Mouse (Mus musculus) kidney, embryonic 16.5 days (tissue): ENCODE results near the gene Phf23. TPM values are rescaled to one million over a fixed set of nuclear protein-coding genes. Genes with fewer than 3 reads are reported as not detected.

Experiments used
- ATAC-seq: fragments of 200-750 bp; cut with Nextera tagmentation; 2 replicates; pipeline ENCODE4 v1.8.0; 2017; ENCODE audit warnings: moderate TSS enrichment; ENCODE audit not compliant: low FRiP score, low TSS enrichment
- H3K27ac ChIP-seq: fragments of 300-500 bp; sonication (generic); 2 replicates; pipeline ENCODE4 v1.5.1; 2014; ENCODE audit warnings: low read length
- H3K27me3 ChIP-seq: fragments of 300-500 bp; sonication (generic); 2 replicates; pipeline ENCODE4 v1.6.1; 2014; ENCODE audit warnings: low read length, control low read depth, mixed read lengths; ENCODE audit not compliant: insufficient read depth
- H3K36me3 ChIP-seq: fragments of 300-500 bp; sonication (generic); 2 replicates; pipeline ENCODE4 v1.6.1; 2014; ENCODE audit warnings: low read length, control low read depth, mixed read lengths; ENCODE audit not compliant: insufficient read depth
- H3K4me1 ChIP-seq: fragments of 300-500 bp; sonication (generic); 2 replicates; pipeline ENCODE4 v1.6.1; 2014; ENCODE audit warnings: low read length, control low read depth, mixed read lengths; ENCODE audit not compliant: insufficient read depth
- H3K4me2 ChIP-seq: fragments of 300-500 bp; sonication (generic); replicated peaks from 2 replicates; pipeline ENCODE4 v1.6.1; 2014; ENCODE audit warnings: low read depth, low read length
- H3K4me3 ChIP-seq: fragments of 300-500 bp; sonication (generic); 2 replicates; pipeline ENCODE4 v1.5.1; 2014; ENCODE audit warnings: mild to moderate bottlenecking, low read length
- H3K9ac ChIP-seq: fragments of 300-500 bp; sonication (generic); replicated peaks from 2 replicates; pipeline ENCODE4 v1.6.1; 2014; ENCODE audit warnings: low read length
- H3K9me3 ChIP-seq: fragments of 300-500 bp; sonication (generic); 2 replicates; pipeline ENCODE4 v1.6.1; 2016; ENCODE audit warnings: low read length, control low read depth
- WGBS: fragments of 180-500 bp; shearing (Covaris S2); extraction: QIAGEN DNeasy Blood & Tissue Kit; methylation state at CpG from one replicate; pipeline ENCODE4 v1.1.7; 2014; 5-methylcytosine and 5-hydroxymethylcytosine counted together
- polyA plus RNA-seq: library from polyadenylated mRNA; unstranded; fragments of >200 nt; fragmentation: Nextera tagmentation; extraction: Ambion mirVana; gene quantifications from 2 replicates; pipeline ENCODE4 v1.2.1, GENCODE M21; 2015

The Phf23 gene
- polyA plus RNA-seq, 1 experiment from 2014 or later: 74.5 TPM

DNA sequence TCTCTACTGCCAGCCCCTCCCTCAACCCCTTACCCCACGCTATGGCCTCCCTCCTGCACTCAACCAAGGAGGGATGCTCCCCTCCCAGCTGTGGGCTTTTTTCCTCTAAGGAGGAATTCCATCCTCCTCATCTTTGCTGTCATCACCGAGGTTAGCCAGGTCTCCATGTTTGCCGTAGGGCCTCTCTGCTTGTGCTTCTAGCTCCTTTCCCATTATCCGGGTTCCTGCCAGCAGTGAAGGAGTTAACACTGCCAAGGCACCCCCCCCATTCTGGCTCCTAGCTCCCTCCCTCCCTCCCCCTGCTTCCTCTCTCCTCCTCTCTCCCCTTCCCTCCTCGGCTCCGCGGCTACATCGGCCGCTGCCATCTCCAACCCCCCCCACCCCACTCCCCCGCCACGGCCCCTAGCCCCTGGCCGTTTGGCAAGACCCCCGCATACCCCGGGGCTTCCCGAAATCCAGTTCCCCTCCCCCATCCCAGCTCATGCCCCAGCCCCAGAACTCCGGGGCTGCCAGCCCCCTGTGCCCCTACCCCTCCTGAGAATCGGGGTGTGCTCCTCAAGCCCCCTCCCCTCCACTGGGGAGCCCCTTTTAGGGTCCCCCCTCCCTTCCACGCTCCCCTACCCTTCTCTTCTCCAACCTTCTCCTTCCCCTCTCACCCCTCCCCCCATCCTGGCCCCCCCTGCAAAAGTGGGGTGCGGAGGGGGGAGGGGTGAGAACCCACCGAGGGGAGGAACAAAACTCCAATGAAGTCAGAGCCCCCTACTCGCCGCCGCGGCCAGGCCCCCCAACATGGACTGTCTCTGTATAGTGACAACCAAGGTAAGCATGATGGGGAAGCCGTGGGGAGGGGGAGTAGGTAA, 22.8 kb downstream of the Phf23 start:
- H3K4me3 ChIP-seq: peak overlapping the region; percentile 74
- peaks cover 3% of the 10 kb centered on the region; the same call in 1 of the 2 replicates for H3K36me3 ChIP-seq
- no peak for ATAC-seq
- H3K27me3 ChIP-seq: no peaks in the 10 kb centered on the region
- H3K4me2 ChIP-seq: peak overlapping the region; percentile 94
- peak overlapping the region; percentile 85 for H3K9ac ChIP-seq
- WGBS: under 1% methylated on average over 22 of the region's 25 CpGs
- H3K9me3 ChIP-seq: no peaks in the 10 kb centered on the region
- peaks cover 56% of the 10 kb centered on the region for H3K4me1 ChIP-seq
- peak overlapping the region; percentile 88 for H3K27ac ChIP-seq

DNA sequence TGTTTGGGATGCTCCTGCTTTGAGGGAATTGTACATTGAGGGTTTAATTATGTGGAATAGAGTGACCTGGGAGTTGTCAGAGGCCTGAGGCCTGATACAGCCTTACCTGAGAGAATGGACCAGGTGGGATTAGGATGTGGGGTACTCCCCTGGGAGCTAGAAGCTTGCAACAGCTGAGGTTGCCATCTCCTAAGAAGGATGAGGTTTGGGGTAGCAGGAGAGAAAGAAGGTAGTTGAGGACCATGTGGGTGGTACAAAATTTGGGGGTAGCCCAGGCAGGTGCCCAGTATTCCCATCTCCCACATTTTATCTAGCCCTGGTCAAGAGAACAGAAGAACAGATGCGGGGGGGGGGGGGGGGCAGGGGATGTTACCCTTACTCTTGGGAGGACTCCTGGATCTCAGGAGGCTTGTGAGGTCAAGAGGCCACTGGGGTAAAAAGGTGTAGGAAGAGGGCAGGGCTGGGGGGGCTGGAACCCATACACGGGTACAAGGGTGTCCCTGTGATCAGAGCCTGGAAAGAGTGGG, 24.0 kb downstream of the Phf23 start:
- Histone ChIP-seq H3K36me3 (no peaks in the 10 kb centered on the region), H3K4me2 (peak overlapping the region; percentile 94), H3K4me1 (peaks cover 58% of the 10 kb centered on the region), H3K27ac (peak overlapping the region; percentile 88), H3K9ac (peak overlapping the region; percentile 85), H3K9me3 (no peaks in the 10 kb centered on the region), H3K4me3 (peak overlapping the region; percentile 74), H3K27me3 (no peaks in the 10 kb centered on the region)
- 0% methylated on average over 1 of the region's 2 CpGs for WGBS
- no peak for ATAC-seq

DNA sequence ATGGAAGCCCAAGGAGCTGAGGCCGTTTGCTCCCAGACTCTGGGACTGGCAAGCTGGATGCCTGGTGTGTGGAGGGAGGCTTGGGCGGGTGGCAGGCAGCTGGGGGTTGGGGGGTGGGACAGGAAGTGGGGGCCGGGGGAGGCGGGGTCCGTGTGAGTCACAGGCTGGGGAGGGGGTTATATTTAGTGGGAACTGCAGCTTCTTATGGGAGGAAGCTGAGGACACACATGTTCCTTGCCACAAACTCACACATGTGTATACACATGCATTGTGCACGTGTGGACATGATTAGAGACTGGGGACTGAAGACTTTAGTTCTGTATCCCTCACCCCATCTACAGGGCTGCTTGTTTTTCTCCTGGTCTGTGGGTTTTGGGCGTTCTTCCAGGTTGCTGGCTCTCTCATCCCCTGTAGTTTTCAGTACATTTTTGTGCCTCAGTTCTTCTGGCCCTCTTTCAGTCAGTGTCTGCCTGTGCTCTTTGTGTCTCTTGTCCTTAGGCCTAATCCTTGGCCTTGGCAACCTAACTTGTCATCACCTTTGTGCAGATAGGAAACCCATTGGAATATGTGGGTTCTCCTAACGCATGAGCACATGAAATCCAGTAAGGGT, 24.6 kb downstream of the Phf23 start:
- no peaks in the 10 kb centered on the region for H3K27me3 ChIP-seq
- H3K4me1 ChIP-seq: peaks cover 53% of the 10 kb centered on the region
- H3K9ac ChIP-seq: peak overlapping the region; percentile 85
- H3K36me3 ChIP-seq: no peaks in the 10 kb centered on the region
- no peaks in the 10 kb centered on the region for H3K9me3 ChIP-seq
- no peak for ATAC-seq
- peak overlapping the region; percentile 88 for H3K27ac ChIP-seq
- H3K4me2 ChIP-seq: peak overlapping the region; percentile 94
- WGBS: 21% methylated on average over 8 of the region's 8 CpGs
- peak overlapping the region; percentile 74 for H3K4me3 ChIP-seq

DNA sequence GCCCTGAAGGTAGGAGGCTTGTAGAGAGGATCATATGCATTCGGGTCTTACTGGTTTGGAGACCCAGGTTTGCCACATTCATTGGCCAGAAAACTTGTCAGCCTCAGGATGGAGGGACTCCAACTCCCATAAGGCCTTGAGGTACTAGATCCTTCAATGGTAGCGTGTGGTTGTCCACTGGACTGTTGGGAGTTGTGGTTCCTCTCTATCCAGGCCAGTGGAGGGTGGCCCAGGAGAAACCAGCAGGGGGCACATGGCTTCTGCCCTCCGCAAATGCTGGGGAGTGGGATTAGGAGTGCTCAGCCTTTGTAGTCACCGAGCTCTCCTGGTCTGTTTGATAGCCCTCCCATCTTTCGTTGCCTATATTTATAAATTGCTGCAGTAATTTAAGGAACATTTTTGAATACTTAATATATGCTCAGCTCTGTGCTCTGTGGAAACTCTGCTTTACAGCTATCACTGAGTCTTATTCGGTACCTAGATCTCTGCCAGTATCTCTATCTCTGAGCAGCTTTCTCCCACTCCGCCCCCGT, 25.2 kb downstream of the Phf23 start:
- Histone ChIP-seq H3K4me2 (peak overlapping the region; percentile 94), H3K4me3 (peak overlapping the region; percentile 74), H3K4me1 (peaks cover 52% of the 10 kb centered on the region), H3K27me3 (no peaks in the 10 kb centered on the region), H3K9ac (peak overlapping the region; percentile 27; the same call in 1 of the 2 replicates), H3K36me3 (no peaks in the 10 kb centered on the region), H3K9me3 (no peaks in the 10 kb centered on the region), H3K27ac (peak overlapping the region; percentile 88)
- ATAC-seq: peak; percentile 89
- WGBS: under 1% methylated on average over 8 of the region's 8 CpGs

DNA sequence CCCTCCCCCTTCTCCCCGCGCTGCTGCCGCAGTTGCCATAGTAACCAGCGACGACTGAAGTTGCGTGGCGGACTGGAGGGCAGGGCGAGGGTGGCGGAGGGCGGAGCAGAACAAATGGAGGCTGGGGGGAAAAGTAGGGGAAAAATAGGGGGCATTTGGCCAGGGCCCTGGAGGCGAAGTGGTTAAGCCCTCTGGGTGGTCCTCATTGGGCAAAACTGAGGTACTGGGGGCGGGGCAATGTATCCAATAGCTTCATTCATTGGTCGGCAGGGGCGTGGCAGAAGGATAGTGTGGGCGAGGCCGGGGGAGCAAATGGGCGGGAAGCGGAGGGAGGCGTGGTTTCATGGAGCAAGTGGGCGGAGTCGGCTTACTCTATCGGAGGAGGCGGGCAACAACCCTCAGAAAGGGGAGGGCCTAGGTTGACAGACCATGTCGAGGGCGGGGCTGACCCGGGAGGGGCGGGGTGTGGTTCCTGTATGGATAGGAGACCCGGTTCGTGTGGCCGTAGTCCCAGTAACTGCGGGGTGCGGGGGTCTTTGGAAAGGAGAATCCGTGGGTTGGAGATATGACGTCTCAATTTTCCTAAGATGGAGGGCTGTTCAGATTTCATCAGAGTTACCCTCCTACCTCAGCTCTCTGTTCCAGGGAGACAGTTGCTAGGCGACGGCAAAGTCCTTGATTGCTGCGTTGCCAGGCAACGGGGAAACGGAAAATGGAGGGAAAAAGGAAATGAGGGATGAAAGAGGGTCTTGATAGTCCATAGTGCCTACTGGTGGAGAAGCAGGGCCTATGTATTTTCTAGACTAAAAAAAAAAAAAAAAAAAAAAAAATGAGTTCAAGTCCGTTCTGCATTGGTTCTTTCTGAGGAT, 25.9 kb downstream of the Phf23 start:
- H3K4me2 ChIP-seq: peak overlapping the region; percentile 94
- H3K4me3 ChIP-seq: peak overlapping the region; percentile 74
- H3K27ac ChIP-seq: peak overlapping the region; percentile 78
- H3K27me3 ChIP-seq: no peaks in the 10 kb centered on the region
- no peaks in the 10 kb centered on the region for H3K36me3 ChIP-seq
- H3K9me3 ChIP-seq: no peaks in the 10 kb centered on the region
- ATAC-seq: peak; percentile 67
- 2% methylated on average over 40 of the region's 40 CpGs for WGBS
- peaks cover 59% of the 10 kb centered on the region for H3K4me1 ChIP-seq
- peak overlapping the region; percentile 27; the same call in 1 of the 2 replicates for H3K9ac ChIP-seq

DNA sequence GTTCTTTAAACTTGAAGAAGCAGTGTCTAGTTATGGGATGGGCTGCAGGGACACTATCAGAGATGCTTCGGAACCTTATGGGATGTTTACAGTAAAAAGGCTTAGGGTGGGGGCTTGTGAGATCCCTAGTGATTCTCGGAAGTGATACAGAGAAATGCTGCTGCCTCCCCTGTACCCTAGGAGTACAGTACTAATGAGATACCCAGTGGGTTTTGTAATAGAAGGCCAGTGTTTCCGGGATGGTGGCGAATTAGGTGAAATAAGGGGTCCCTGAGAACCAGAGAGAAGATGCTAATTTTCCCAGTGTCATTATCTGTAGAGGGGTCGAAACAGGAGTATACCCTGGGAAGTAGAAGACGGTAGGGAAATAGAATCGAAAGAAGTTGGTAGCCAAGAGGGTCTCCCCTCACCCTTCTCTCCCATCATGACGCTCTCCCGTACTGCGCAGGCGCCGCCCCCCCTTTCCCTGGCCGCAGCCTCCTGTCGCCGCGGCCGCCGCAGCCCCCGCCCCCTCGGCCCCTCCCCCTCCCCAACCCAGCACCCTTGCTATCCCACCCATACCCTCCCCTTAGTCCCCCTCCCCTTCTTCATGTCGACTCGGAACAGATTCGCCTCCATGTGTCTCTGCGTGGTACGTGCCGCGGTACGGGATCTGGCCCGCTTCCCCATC, 28.0 kb downstream of the Phf23 start:
- Histone ChIP-seq H3K36me3 (no peaks in the 10 kb centered on the region), H3K9ac (peak overlapping the region; percentile 55), H3K9me3 (no peaks in the 10 kb centered on the region), H3K27me3 (no peaks in the 10 kb centered on the region), H3K4me2 (peak overlapping the region; percentile 61), H3K4me3 (peak overlapping the region; percentile 36), H3K4me1 (peaks cover 63% of the 10 kb centered on the region), H3K27ac (no peak overlapping the region)
- no peak for ATAC-seq
- 14% methylated on average over 9 of the region's 29 CpGs for WGBS

DNA sequence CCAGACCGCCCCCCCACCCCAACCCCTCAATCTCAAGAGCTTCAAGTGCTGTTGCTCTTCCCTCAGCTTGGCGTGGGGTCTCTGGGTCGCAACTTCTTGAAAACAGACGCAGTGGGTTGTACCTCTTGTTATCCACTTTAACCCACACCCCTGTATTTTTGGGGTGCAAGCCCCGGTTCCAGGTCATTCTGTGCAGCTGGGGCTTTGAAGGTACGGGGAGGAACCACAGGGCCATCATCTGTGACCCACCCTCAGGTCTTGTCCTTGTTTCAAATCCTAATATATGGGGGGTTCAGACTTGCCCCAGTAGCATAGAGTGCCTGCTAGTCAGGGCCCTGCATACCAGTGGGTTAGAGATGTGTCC, 28.6 kb downstream of the Phf23 start:
- Histone ChIP-seq H3K9me3 (no peaks in the 10 kb centered on the region), H3K27me3 (no peaks in the 10 kb centered on the region), H3K4me3 (peak overlapping the region; percentile 36), H3K36me3 (no peaks in the 10 kb centered on the region), H3K9ac (peak overlapping the region; percentile 55), H3K4me1 (peaks cover 63% of the 10 kb centered on the region), H3K27ac (no peak overlapping the region), H3K4me2 (peak overlapping the region; percentile 61)
- no peak for ATAC-seq
- WGBS: 19% methylated on average over 5 of the region's 6 CpGs

DNA sequence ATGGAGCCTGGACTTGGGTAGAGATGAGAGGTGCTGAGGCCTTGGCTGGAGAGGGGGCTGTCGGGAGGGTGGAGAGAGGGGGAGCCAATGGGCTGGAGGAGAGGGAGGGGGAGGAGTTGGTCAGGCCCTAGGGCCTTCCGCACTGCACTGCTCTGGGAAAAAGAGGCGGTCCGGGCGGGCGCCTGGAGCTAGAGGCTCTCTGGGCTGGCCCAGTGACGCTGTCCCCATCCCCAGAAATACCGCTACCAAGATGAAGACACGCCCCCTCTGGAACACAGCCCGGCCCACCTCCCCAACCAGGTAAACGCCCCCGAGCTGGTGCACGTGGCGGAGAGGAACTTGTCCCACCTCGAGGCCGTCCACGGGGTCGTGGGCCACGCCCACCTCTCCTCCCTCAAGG, 31.1 kb downstream of the Phf23 start:
- H3K4me3 ChIP-seq: peak overlapping the region; percentile 40
- peaks cover 58% of the 10 kb centered on the region for H3K4me1 ChIP-seq
- H3K4me2 ChIP-seq: peak overlapping the region; percentile 61
- H3K36me3 ChIP-seq: peaks cover 10% of the 10 kb centered on the region
- H3K27me3 ChIP-seq: no peaks in the 10 kb centered on the region
- ATAC-seq: peak; percentile 76
- 0% methylated on average over 18 of the region's 19 CpGs for WGBS
- peak overlapping the region; percentile 50; the same call in 1 of the 2 replicates for H3K9ac ChIP-seq
- no peaks in the 10 kb centered on the region for H3K9me3 ChIP-seq
- H3K27ac ChIP-seq: no peak overlapping the region

DNA sequence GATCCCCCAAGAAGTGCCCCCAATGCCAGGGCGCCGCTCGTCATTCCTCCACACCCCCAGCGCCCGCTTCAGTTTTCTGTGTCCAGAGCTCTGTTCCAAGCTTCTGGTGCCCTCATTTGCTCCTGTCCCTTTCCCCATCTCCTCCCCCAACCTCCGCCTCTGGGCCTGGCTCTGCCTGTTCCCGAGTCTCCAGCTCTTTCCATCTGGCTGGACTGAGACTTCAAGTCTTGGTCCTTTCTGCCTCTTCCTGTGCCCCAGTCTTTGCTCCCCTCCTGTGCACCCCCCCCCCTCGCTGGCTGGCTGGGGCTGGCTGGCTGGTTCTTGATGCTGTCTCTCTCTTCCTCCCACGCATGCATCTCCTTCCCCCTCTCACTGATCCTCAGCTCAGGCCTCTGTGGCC, 31.8 kb downstream of the Phf23 start:
- no peak for ATAC-seq
- no peaks in the 10 kb centered on the region for H3K9me3 ChIP-seq
- H3K27ac ChIP-seq: peak overlapping the region; percentile 16; the same call in 1 of the 2 replicates
- no peaks in the 10 kb centered on the region for H3K27me3 ChIP-seq
- peak overlapping the region; percentile 40 for H3K4me3 ChIP-seq
- peaks cover 58% of the 10 kb centered on the region for H3K4me1 ChIP-seq
- H3K9ac ChIP-seq: peak overlapping the region; percentile 39
- H3K36me3 ChIP-seq: peaks cover 17% of the 10 kb centered on the region
- WGBS: 23% methylated on average over 9 of the region's 9 CpGs
- H3K4me2 ChIP-seq: peak overlapping the region; percentile 61
